Mouse (Mus musculus) embryonic facial prominence, embryonic 10.5 days (tissue): Measurements from ENCODE around the gene Mat2a. TPM values are rescaled to one million over a fixed set of nuclear protein-coding genes. Genes with fewer than 3 reads are reported as not detected.

Experiments used
- DNase-seq: peaks from one replicate; pipeline ENCODE4 v3.0.0-alpha.2; 2017; ENCODE audit warnings: low spot score
- H3K27ac ChIP-seq: fragments of 300-500 bp; sonication (generic); replicated peaks from 2 replicates; pipeline ENCODE4 v1.5.1; 2016; ENCODE audit warnings: mild to moderate bottlenecking
- H3K27me3 ChIP-seq: fragments of 300-500 bp; sonication (generic); replicated peaks from 2 replicates; pipeline ENCODE4 v1.6.1; 2016; ENCODE audit warnings: low read depth, mild to moderate bottlenecking; ENCODE audit not compliant: poor library complexity, severe bottlenecking
- H3K36me3 ChIP-seq: fragments of 300-500 bp; sonication (generic); replicated peaks from 2 replicates; pipeline ENCODE4 v1.6.1; 2016; ENCODE audit warnings: mild to moderate bottlenecking, moderate library complexity
- H3K4me1 ChIP-seq: fragments of 300-500 bp; sonication (generic); 2 replicates; pipeline ENCODE4 v1.6.1; 2016
- H3K4me3 ChIP-seq: fragments of 300-500 bp; sonication (generic); 2 replicates; pipeline ENCODE4 v1.5.1; 2016; ENCODE audit warnings: mild to moderate bottlenecking, moderate library complexity
- H3K9me3 ChIP-seq: fragments of 300-500 bp; sonication (generic); 2 replicates; pipeline ENCODE4 v1.6.1; 2016; ENCODE audit warnings: mild to moderate bottlenecking
- WGBS: fragments of 180-500 bp; shearing (Covaris S2); methylation state at CpG from one replicate; pipeline ENCODE4 v1.1.7; 2016; 5-methylcytosine and 5-hydroxymethylcytosine counted together
- polyA plus RNA-seq: library from polyadenylated mRNA; unstranded; fragments of >200 nt; fragmentation: Nextera tagmentation; extraction: Ambion mirVana; gene quantifications from 2 replicates; pipeline ENCODE4 v1.2.1, GENCODE M21; 2016

The Mat2a gene
- polyA plus RNA-seq, 1 experiment from 2014 or later, result 473 TPM

GRCm38 (mm10) chr6:72383952-72384351 lies 55.4 kb downstream of the Mat2a start:
- Histone ChIP-seq H3K9me3 (no peaks in the 10 kb centered on the region), H3K27me3 (peaks cover 19% of the 10 kb centered on the region), H3K36me3 (peaks cover 17% of the 10 kb centered on the region), H3K4me3 (no peak overlapping the region), H3K27ac (no peak overlapping the region), H3K4me1 (peaks cover 24% of the 10 kb centered on the region)
- 95% methylated on average over 7 of the region's 7 CpGs for WGBS
- no peak for DNase-seq

DNA sequence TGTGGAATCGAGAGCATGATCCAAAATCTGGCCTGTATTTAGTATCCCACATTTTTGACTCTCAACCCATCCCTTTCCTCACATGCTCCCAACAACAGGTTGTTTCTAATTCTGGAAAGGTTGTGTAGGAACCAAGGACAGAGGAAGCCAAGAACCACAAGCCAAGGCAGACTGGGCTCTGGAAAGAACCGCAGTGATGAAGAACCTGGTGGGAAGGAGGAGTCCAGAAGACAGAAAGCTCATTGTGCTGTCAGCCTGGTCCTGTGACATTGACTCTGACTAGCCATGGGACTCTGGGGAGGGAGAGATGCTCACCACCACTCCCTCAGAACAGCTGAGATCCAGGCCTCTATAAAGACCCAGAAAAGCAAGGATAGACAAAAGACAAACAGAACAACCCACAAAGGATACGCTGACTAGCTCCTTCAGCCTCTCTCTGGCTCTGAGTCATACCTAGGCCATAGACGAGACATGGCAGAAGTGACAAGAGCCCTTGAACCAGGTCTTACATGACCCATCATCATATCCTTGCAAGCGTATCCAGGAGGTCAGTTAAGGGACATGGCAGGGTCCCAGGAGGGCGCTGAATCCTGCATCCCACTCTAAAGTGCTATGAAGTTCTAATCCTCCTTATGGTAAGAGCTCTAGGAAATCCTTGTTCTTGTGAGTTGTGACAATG lies 56.1 kb downstream of the Mat2a start:
- WGBS, result 81% methylated on average over 6 of the region's 6 CpGs
- peaks cover 25% of the 10 kb centered on the region for H3K27me3 ChIP-seq
- H3K4me3 ChIP-seq, result no peak overlapping the region
- H3K36me3 ChIP-seq, result peaks cover 17% of the 10 kb centered on the region
- no peaks in the 10 kb centered on the region for H3K9me3 ChIP-seq
- H3K4me1 ChIP-seq, result peaks cover 17% of the 10 kb centered on the region
- no peak overlapping the region for H3K27ac ChIP-seq
- no peak for DNase-seq

Other genes with a start within 250 kb of the Mat2a start
- 17.7 and 21.4 TPM in 2 replicates for gene Atoh8, start 204.0 kb downstream of the Mat2a start, polyA plus RNA-seq
- 0.18 TPM in 1 of 2 replicates, not detected in the other for gene Sftpb, start 134.9 kb downstream of the Mat2a start, polyA plus RNA-seq
- 83.4 and 85.3 TPM in 2 replicates for gene Usp39, start 94.4 kb downstream of the Mat2a start, polyA plus RNA-seq
- 28.0 and 28.8 TPM in 2 replicates for gene 0610030E20Rik, start 92.2 kb downstream of the Mat2a start, polyA plus RNA-seq
- gene Tmem150a, start 84.1 kb downstream of the Mat2a start, polyA plus RNA-seq, result 6.1 and 6.3 TPM in 2 replicates
- gene Rnf181, start 72.6 kb downstream of the Mat2a start, polyA plus RNA-seq, result 106 and 111 TPM in 2 replicates
- gene Vamp5, start 59.1 kb downstream of the Mat2a start, polyA plus RNA-seq, result 13.6 and 15.9 TPM in 2 replicates
- gene Vamp8, start 48.9 kb downstream of the Mat2a start, polyA plus RNA-seq, result 53.2 and 59.8 TPM in 2 replicates
- 20.4 and 21.1 TPM in 2 replicates for gene Ggcx, start 25.2 kb downstream of the Mat2a start, polyA plus RNA-seq
- 0.16 and 0.19 TPM in 2 replicates for gene Sh2d6, start 82.1 kb upstream of the Mat2a start, polyA plus RNA-seq
- gene Capg, start 104.8 kb upstream of the Mat2a start, polyA plus RNA-seq, result 14.8 and 16.0 TPM in 2 replicates
- 13.9 and 14.8 TPM in 2 replicates for gene Elmod3, start 158.9 kb upstream of the Mat2a start, polyA plus RNA-seq
- 8.6 and 8.9 TPM in 2 replicates for gene Retsat, start 158.9 kb upstream of the Mat2a start, polyA plus RNA-seq
- gene Tgoln1, start 177.4 kb upstream of the Mat2a start, polyA plus RNA-seq, result 26.2 and 27.9 TPM in 2 replicates